Mouse (Mus musculus) E14TG2a.4 (cell line): ENCODE measurements around the gene Plppr2.

ENCODE experiments used
- CTCF ChIP-seq: conservative IDR thresholded peaks from 2 replicates; pipeline ENCODE4 v1.5.1; 2014; ENCODE audit warnings: low read length
- NANOG ChIP-seq: IDR thresholded peaks from 2 replicates; pipeline ENCODE4 v1.6.1; 2014; ENCODE audit warnings: borderline replicate concordance, low read length, mixed read lengths
- POU5F1 ChIP-seq: IDR thresholded peaks from 2 replicates; pipeline ENCODE4 v1.6.1; 2014; ENCODE audit warnings: low read length, borderline replicate concordance

GRCm38 (mm10) chr9:21944267-21944666 lies 7.4 kb downstream of the Plppr2 start:
- TF ChIP-seq CTCF (no peak), NANOG (no peak), POU5F1 (no peak)
